Mouse (Mus musculus): ENCODE measurements around the gene Ovch2.

DNA sequence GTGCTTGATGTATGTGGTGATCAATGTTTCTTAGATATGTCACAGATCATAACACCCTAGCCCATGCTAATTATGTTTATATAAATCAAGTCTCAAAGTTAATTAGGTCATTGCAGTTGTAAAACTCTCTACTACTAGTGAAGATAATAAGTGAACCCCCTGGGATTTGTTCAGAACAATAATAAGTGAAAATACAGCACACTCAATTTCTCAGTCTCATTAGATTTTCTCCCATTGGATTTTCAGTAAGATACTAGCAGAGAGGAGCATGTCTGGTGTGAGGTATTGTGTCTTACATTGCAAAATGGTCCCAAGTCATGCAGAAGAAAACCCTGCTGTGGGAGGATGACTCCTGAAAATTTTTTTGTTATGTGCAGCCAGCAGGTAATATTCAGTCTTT, 11.0 kb upstream of the Ovch2 start, which contains the start of gene Olfr467:
- no peak for TF ChIP-seq CTCF (conservative IDR thresholded peaks at IDR 0.05; ENCODE audit: low read length)
- no peak for TF ChIP-seq NANOG (IDR thresholded peaks at IDR 0.05; ENCODE audit: borderline replicate concordance, low read length)

All from E14TG2a.4 (cell line).